Mouse (Mus musculus): Measurements from ENCODE around the gene Bbip1.

DNA sequence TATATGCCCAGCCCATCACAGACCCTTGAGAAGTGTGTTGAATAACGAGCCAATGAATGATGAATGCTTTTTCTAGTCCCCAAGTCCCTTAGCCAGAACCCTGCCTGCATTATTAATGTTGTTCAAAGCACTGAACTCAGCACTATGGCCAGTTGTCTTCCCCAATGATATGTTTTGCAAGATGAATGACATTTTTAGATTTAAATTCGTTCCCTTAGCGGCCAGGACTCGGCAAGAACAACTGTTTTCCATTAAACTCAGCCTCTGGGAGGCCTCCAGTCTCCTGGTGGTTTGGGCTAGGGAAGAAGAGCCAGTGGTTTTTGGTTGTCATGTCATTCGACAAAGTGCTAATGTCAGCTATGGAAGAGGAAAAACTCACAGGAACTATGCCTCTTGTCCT lies 62.6 kb downstream of the Bbip1 start:
- no peak for TF ChIP-seq NELFE (IDR thresholded peaks at IDR 0.05; ENCODE audit: low read depth, low read length)
- TF ChIP-seq TBP (IDR thresholded peaks at IDR 0.05; ENCODE audit: low read depth, low read length): no peak
- TF ChIP-seq CTCF (IDR thresholded peaks at IDR 0.05 in 2 of 3, conservative IDR thresholded peaks at IDR 0.05 in 1 of 3; ENCODE audit: control insufficient read depth in 1 of 3, insufficient read depth in 1 of 3, low read depth in 2 of 3, low read length in 3 of 3, poor library complexity in 1 of 3, severe bottlenecking in 1 of 3): no peak
- no peak for TF ChIP-seq ELF1 (IDR thresholded peaks at IDR 0.05; ENCODE audit: low read depth, low read length)
- TF ChIP-seq RCOR1 (IDR thresholded peaks at IDR 0.05; ENCODE audit: low read depth, low read length): no peak
- no peak for TF ChIP-seq POLR2A (IDR thresholded peaks at IDR 0.05; ENCODE audit: control insufficient read depth in 1 of 2, insufficient read depth in 1 of 2, low read depth in 1 of 2, low read length in 2 of 2, poor library complexity in 1 of 2)
- no peak for TF ChIP-seq SIN3A (IDR thresholded peaks at IDR 0.05; ENCODE audit: low read length)

Data from MEL (cell line).